Mouse (Mus musculus): ENCODE measurements around the gene Prkar1b. TPM values are rescaled to one million over a fixed set of nuclear protein-coding genes. Genes with fewer than 3 reads are reported as not detected.

Gene Prkar1b
- polyA plus RNA-seq, 1 experiment from 2014 or later, result 9.4 TPM

GRCm38 (mm10) chr5:138996322-138997073 is 153.3 kb downstream of the Prkar1b start:
- H3K4me1 ChIP-seq, result peaks cover 64% of the 10 kb centered on the region
- H3K4me2 ChIP-seq, result peak overlapping the region; percentile 90
- peak overlapping the region; percentile 83 for H3K4me3 ChIP-seq
- no peaks in the 10 kb centered on the region for H3K9me3 ChIP-seq
- H3K27ac ChIP-seq (replicated peaks), result peak overlapping the region; percentile 99
- H3K9ac ChIP-seq, result peak overlapping the region; percentile 96
- peaks cover 4% of the 10 kb centered on the region; the same call in 1 of the 2 replicates for H3K36me3 ChIP-seq
- H3K27me3 ChIP-seq (replicated peaks), result peaks cover 66% of the 10 kb centered on the region
- no peak for ATAC-seq (ENCODE audit: extremely low read depth, insufficient number of reproducible peaks, low FRiP score, low TSS enrichment)
- 10% methylated on average over 24 of the region's 24 CpGs for WGBS

GRCm38 (mm10) chr5:138995721-138996311 is 154.0 kb downstream of the Prkar1b start:
- peaks cover 70% of the 10 kb centered on the region for H3K27me3 ChIP-seq (replicated peaks)
- peak overlapping the region; percentile 90 for H3K4me2 ChIP-seq
- peaks cover 4% of the 10 kb centered on the region; the same call in 1 of the 2 replicates for H3K36me3 ChIP-seq
- under 1% methylated on average over 51 of the region's 52 CpGs for WGBS
- peak; percentile 31; the same call in 1 of the 2 replicates for ATAC-seq (ENCODE audit: extremely low read depth, insufficient number of reproducible peaks, low FRiP score, low TSS enrichment)
- peak overlapping the region; percentile 83 for H3K4me3 ChIP-seq
- H3K9me3 ChIP-seq, result no peaks in the 10 kb centered on the region
- H3K4me1 ChIP-seq, result peaks cover 71% of the 10 kb centered on the region
- H3K9ac ChIP-seq, result peak overlapping the region; percentile 96
- H3K27ac ChIP-seq (replicated peaks), result peak overlapping the region; percentile 99

GRCm38 (mm10) chr5:138994786-138995720 is 154.7 kb downstream of the Prkar1b start:
- ATAC-seq (ENCODE audit: extremely low read depth, insufficient number of reproducible peaks, low FRiP score, low TSS enrichment), result peak; percentile 6; the same call in 1 of the 2 replicates
- H3K27me3 ChIP-seq (replicated peaks), result peaks cover 71% of the 10 kb centered on the region
- peak overlapping the region; percentile 99 for H3K27ac ChIP-seq (replicated peaks)
- H3K36me3 ChIP-seq, result peaks cover 4% of the 10 kb centered on the region; the same call in 1 of the 2 replicates
- H3K4me3 ChIP-seq, result peak overlapping the region; percentile 83
- no peaks in the 10 kb centered on the region for H3K9me3 ChIP-seq
- peaks cover 79% of the 10 kb centered on the region for H3K4me1 ChIP-seq
- under 1% methylated on average over 84 of the region's 127 CpGs for WGBS
- H3K9ac ChIP-seq, result peak overlapping the region; percentile 96
- peak overlapping the region; percentile 90 for H3K4me2 ChIP-seq

GRCm38 (mm10) chr5:138994108-138994785 is 155.6 kb downstream of the Prkar1b start:
- H3K36me3 ChIP-seq, result peaks cover 4% of the 10 kb centered on the region; the same call in 1 of the 2 replicates
- WGBS, result under 1% methylated on average over 48 of the region's 48 CpGs
- H3K27me3 ChIP-seq (replicated peaks), result peaks cover 65% of the 10 kb centered on the region
- peak overlapping the region; percentile 83 for H3K4me3 ChIP-seq
- no peak for ATAC-seq (ENCODE audit: extremely low read depth, insufficient number of reproducible peaks, low FRiP score, low TSS enrichment)
- H3K9ac ChIP-seq, result peak overlapping the region; percentile 96
- H3K27ac ChIP-seq (replicated peaks), result peak overlapping the region; percentile 99
- H3K4me2 ChIP-seq, result peak overlapping the region; percentile 90
- H3K9me3 ChIP-seq, result no peaks in the 10 kb centered on the region
- H3K4me1 ChIP-seq, result peaks cover 82% of the 10 kb centered on the region

- WGBS, result under 1% methylated on average over 40 of the region's 40 CpGs
- Histone ChIP-seq H3K4me3 (peak overlapping the region; percentile 83), H3K27ac (replicated peaks) (peak overlapping the region; percentile 99), H3K36me3 (peaks cover 4% of the 10 kb centered on the region; the same call in 1 of the 2 replicates), H3K4me2 (peak overlapping the region; percentile 90), H3K9me3 (no peaks in the 10 kb centered on the region), H3K27me3 (replicated peaks) (peaks cover 58% of the 10 kb centered on the region), H3K9ac (peak overlapping the region; percentile 96), H3K4me1 (peaks cover 82% of the 10 kb centered on the region)
- ATAC-seq (ENCODE audit: extremely low read depth, insufficient number of reproducible peaks, low FRiP score, low TSS enrichment), result no peak
Measured at GRCm38 (mm10) chr5:138993371-138994107, 156.3 kb downstream of the Prkar1b start.

- ATAC-seq (ENCODE audit: extremely low read depth, insufficient number of reproducible peaks, low FRiP score, low TSS enrichment), result no peak
- Histone ChIP-seq H3K27me3 (replicated peaks) (peaks cover 50% of the 10 kb centered on the region), H3K9me3 (no peaks in the 10 kb centered on the region), H3K36me3 (peaks cover 9% of the 10 kb centered on the region), H3K9ac (peak overlapping the region; percentile 96), H3K4me3 (peak overlapping the region; percentile 83), H3K27ac (replicated peaks) (peak overlapping the region; percentile 99; the same call in 1 of the 2 replicates), H3K4me1 (peaks cover 83% of the 10 kb centered on the region), H3K4me2 (peak overlapping the region; percentile 90)
- 4% methylated on average over 59 of the region's 59 CpGs for WGBS
Measured at GRCm38 (mm10) chr5:138992611-138993370, 157.0 kb downstream of the Prkar1b start.

- Histone ChIP-seq H3K4me2 (0 out of 2 replicates have a peak overlapping the region, but pooled peaks have one; percentile 90), H3K4me3 (no peak overlapping the region; the same call in 1 of the 2 replicates), H3K9me3 (no peaks in the 10 kb centered on the region), H3K27me3 (replicated peaks) (peaks cover 42% of the 10 kb centered on the region), H3K9ac (no peak overlapping the region), H3K27ac (replicated peaks) (no peak overlapping the region), H3K36me3 (peaks cover 19% of the 10 kb centered on the region), H3K4me1 (peaks cover 76% of the 10 kb centered on the region)
- WGBS, result 50% methylated on average over 4 of the region's 4 CpGs
- ATAC-seq (ENCODE audit: extremely low read depth, insufficient number of reproducible peaks, low FRiP score, low TSS enrichment), result no peak
Measured at GRCm38 (mm10) chr5:138991734-138992133, 158.1 kb downstream of the Prkar1b start.

GRCm38 (mm10) chr5:138990659-138991380 is 159.0 kb downstream of the Prkar1b start:
- peaks cover 33% of the 10 kb centered on the region for H3K27me3 ChIP-seq (replicated peaks)
- H3K9ac ChIP-seq, result no peak overlapping the region
- no peak overlapping the region for H3K27ac ChIP-seq (replicated peaks)
- H3K4me1 ChIP-seq, result peaks cover 68% of the 10 kb centered on the region
- WGBS, result 59% methylated on average over 7 of the region's 7 CpGs
- no peaks in the 10 kb centered on the region for H3K9me3 ChIP-seq
- no peak overlapping the region for H3K4me3 ChIP-seq
- no peak for ATAC-seq (ENCODE audit: extremely low read depth, insufficient number of reproducible peaks, low FRiP score, low TSS enrichment)
- H3K4me2 ChIP-seq, result no peak overlapping the region; the same call in 1 of the 2 replicates
- H3K36me3 ChIP-seq, result peaks cover 28% of the 10 kb centered on the region

- H3K9ac ChIP-seq, result peak overlapping the region; percentile 50
- H3K36me3 ChIP-seq, result peaks cover 41% of the 10 kb centered on the region
- peaks cover 30% of the 10 kb centered on the region for H3K27me3 ChIP-seq (replicated peaks)
- no peak overlapping the region for H3K4me2 ChIP-seq
- H3K9me3 ChIP-seq, result no peaks in the 10 kb centered on the region
- H3K4me1 ChIP-seq, result peaks cover 68% of the 10 kb centered on the region
- peak overlapping the region; percentile 77; the same call in 1 of the 2 replicates for H3K27ac ChIP-seq (replicated peaks)
- H3K4me3 ChIP-seq, result no peak overlapping the region
- WGBS, result 78% methylated on average over 6 of the region's 6 CpGs
- ATAC-seq (ENCODE audit: extremely low read depth, insufficient number of reproducible peaks, low FRiP score, low TSS enrichment), result no peak
Measured at GRCm38 (mm10) chr5:138989567-138989966, 160.2 kb downstream of the Prkar1b start.

All from heart, embryonic 13.5 days (tissue).